Mouse (Mus musculus) bone marrow macrophage, adult 2 months (primary cell): ENCODE data around the gene Tjp1.

Experiments used
- CTCF ChIP-seq: IDR thresholded peaks from 2 replicates; pipeline ENCODE4 v1.5.1; 2012; ENCODE audit warnings: low read depth, mild to moderate bottlenecking, low read length, moderate library complexity
- POLR2A ChIP-seq: IDR thresholded peaks from 2 replicates; pipeline ENCODE4 v1.6.1; 2012; ENCODE audit warnings: mild to moderate bottlenecking, low read depth, low read length, borderline replicate concordance

DNA sequence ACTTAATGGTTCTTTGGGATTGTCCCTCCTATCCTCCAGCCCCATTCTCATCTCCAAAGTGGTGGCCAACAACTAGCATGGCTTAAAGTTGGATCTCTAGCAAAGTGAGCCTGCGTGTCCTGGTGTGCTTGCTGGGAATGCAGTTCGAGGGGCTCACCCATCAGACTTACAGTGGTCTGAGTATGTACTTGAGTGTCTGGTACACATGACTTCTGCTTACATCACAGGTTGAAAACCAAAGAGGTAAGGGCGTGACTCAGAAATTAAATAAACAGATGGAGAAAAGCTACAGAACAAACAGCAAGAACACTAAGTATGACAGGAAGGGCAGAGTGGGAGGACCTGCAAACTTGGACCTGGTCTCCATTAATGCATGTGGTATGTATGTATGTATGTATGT is 67.4 kb downstream of the Tjp1 start:
- no peak for TF ChIP-seq CTCF
- TF ChIP-seq POLR2A: no peak
